Mouse (Mus musculus) T-helper 2 cell (primary cell): Measurements from ENCODE around the gene Lama4.

Source experiments
- in situ Hi-C: fragments of 300-600 bp; cut with MboI, MseI; formaldehyde crosslinking; loops from one replicate; pipeline ENCODE4 v1.15.1; 2025; ENCODE audit warnings: high pct_unique_total_duplicates

Lama4 gene

DNA sequence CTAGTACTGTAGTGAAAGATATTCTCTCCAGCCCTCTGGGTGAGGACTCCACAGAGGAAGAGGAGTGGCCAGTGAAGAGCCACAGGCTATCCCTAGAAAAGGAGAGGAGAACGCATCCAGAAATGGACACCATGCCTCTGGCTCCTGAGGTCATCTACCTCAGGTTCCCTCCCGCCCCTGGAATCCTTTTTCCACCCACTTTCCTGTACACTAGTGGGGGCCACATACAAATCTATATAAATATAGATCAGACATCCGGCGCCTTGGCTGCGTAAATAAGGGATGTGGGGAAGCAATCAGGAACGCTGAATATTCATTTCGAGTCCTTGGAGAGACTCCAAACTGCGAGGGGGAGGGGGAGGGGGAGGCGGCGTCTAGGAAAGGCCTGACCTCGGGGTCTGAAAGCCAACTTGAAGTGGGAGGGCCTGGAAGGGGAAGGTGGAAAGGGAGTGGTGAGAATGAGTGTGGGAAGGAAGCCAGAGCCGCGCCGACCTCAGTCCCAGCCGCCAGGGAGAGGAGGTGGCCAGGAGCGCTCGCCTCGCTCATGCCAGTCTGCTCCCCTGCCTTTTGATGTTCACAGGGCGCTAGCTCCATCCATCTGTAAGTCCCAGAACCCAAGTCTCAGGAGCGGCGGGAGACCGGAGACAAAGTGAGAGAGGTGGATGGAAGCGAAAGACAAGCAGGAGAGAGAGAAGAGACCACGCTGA is at the start of gene Lama4:
Lama4 (plus strand) TSS at position 441 of the 707 bp plus-strand sequence.
- in situ Hi-C loops, result no loop called here

DNA sequence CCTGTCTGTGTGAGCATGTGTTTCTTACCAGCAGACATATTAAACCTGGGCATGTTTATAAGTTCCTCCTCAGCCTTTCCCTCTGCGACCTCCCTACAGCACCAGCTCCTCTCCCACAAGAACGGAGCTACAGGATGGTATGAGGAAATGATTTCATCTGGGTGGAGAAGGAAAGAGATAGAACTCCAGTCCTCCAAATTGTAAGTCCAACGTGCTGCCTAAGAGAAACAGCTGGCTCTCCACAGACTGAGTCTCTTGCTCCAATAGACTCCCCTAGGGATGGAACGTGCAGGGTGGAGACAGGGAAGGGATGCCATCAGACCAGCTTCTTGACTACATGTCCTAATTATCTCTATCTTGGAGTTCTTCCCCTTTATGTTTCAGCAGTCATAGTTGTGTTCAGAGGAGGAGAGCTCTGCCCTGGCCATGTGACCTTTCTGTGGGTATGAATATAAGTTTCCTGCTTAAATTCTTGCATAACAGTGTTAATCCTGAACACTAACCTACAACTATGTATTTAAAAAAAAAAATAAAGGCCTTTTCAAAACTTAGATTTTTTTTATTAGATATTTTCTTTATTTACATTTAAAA is 49.2 kb upstream of the Lama4 start:
- in situ Hi-C loops, result loop anchor here (25.0 kb wide), 1 partner anchor 646 kb away; no protein-coding TSS in a partner anchor

DNA sequence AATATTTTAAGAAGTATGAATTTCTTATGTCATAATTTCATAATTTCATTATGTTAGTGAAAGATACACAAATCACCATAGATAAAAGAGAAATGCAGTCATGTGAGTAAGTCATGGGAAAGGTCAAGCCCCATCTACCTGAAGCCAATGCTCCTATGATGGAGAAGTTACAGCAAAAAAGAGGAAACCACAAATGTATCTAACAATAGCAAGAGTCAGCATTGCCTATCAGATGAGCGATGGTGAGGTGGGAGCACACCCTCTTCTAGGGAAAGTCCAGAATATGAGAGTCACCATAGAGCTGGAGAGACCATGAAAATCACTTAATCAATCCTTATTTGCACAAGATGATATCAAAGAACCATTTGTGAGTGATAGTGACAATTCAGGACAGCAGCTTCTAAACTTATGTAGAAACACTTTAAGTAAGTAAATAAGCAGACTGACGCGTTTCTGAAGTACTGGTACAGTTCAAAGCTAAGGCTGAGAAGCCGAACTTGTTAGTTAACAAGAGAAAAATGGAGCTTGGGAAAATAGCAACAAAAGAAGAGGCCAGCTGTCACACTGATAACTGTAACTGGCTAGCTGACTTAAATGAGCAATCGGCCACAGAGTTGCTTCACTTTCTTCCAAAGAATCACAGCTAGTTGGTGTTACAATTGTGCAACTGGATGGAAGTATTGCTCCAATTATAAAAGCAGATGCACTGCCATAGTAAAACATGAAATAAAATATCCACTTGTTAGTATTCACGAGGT is 36.2 kb upstream of the Lama4 start:
- in situ Hi-C loops, result no loop called here

DNA sequence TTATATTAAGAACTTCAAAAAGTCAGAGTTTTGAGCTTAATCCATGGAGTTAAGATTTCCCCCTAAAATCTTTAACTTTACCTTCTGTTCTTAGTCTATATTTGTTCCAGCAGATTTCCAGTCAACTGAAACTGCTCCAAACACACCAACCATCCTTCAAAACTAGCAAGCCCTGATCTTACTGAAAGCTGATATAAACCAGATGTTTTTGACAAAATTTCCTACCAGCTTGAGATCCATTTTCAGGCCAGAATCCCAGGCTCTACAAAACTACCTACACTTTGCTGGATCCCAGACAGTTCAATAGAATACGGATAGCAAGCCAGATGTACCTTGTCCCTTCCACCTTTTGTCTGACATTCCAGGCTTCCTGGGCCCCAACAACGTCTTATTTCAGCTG is 20.6 kb upstream of the Lama4 start:
- in situ Hi-C loops, result no loop called here

DNA sequence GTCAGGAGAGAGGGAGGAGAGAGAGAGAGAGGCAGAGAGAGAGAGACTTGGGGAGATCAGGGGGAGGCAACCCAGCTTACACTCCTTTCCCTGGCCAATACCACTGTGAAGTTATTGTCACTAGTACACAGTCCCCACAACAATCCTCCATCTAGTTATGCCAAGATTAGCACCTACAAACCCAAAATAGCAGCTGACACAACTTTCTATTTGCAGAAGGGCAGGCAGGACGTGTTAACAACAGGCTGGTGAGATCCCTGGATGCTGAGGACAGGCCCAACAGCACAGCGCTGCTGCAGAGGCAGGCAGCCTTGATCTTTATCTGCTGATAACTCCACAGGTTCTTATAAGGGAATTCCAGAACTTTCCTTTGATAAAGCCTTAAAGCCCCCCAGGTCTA is 3.4 kb upstream of the Lama4 start:
- in situ Hi-C loops, result no loop called here

DNA sequence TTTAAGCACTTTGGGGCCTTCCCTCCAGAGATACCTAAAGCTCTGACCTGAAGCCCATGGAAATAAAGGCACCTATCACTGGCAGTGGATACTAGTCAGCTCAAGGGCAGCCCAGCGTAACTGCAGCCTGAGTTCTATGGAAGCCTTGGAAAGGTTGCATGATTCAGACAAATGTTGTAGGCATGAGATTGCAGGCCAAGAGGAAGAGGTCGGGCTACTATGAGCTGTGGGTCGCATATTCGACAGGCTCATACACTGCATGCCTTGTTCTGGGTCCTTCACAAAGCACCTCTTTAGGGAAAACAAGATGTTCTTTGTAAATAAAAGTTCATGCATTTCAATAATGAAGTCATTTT is 618 bp upstream of the Lama4 start:
- in situ Hi-C loops, result no loop called here

DNA sequence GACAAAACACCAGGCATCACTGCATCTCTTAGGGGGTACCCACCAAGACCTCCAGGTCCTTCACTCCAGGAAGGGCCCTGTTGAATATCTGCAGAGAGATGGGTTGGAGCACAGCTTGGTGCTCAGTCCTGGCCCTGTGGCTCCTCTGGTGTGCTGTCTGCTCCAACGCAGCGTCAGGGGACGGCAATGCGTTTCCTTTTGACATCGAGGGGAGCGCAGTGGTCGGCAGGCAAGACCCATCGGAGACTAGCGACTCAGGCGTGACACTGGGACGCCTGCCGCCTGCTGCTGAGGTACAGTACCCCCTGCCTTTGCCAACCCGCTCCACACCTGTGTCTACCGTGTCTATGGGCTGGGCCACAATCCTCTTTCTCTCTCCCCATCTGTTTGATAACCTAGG is 542 bp downstream of the Lama4 start:
- in situ Hi-C loops, result no loop called here

DNA sequence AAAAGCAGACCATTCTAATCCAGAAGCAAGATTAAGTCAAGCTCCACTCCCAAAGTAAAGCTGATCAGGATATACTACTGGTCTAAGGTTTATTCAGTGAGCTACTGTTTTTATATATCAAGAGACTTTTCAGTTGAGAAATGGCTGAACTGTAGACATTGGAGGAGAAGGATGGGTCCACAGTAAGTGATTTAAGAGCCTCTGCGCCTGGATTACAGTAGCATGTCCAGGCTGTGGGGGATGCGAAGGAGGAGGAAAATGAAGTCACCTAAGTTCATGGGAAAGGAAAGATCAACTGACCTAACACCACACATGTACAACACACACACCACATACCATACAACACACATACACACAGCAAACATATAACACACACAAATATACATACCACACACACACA is 1.3 kb downstream of the Lama4 start:
- in situ Hi-C loops, result no loop called here

DNA sequence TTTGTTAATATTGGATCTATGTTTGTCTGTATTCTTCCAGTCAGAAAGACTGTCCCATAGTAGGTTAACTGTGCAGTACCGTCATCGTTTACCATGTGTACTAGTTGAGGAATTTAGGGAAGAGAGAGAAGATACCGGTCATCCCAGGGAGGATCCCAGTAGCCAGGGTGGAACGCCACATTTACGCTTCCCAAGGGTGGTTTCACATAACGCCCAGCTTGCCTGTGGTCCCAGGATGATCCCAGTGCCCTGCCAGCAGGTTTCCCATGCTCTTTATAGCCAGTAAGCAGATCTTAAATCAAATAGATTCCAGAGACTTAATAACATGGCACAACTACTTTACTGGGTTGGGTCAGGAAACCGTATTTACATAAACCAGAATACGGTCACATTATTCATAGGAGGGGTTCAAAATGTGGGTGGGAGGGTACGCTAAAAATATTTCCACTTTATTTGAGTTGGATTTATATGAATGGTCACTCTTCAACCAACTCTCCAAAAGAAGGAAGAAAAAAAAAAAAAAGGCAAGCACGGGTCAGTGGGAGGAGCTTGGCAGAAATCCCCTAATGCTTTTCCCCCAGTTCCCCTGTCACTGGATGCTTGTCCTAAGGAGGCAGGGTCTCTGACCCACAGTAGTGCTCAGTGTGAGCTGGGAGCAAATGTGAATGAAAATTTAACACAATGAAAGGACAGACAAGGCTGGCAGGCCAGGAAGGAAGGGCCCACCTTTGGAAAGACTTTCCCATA is 3.2 kb downstream of the Lama4 start:
- in situ Hi-C loops, result no loop called here

DNA sequence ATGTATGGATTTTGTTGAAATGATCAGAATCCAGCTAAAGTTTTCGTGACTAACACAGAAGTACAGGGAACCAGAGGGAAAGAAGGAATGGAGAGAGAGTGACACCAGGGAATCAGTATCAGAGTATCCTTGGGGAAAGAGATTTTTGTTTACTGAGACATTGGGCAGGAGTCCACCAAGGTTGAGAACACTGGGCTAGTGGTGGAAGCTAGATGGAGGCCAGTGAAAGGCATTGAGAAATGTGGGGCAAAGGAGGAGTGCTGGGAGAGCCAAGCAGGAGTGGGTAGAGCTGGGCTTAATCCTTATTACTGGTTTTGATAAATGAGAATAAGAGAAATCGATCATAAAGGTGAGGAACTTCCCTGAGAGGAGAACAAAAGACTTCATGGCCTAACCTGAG is 4.2 kb downstream of the Lama4 start:
- in situ Hi-C loops, result no loop called here

DNA sequence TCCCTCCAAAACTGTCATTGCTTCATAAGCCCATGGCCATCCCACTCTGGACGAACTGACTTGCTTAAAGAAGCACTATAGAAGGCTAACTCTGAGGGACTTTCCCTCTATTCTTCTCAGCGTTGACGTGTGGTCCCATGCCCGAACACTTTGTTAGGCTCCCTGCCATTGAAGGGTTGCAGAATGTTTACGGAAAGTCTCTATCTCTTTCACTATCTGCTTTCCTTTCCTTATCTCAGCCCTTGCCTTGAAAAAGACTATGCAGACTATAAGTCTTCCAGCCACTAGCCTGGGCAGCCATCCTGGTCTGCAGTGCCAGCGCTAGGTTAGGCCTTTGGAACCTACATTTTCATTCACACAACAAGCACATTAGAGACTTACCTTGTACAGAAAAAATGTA is 4.7 kb downstream of the Lama4 start:
- in situ Hi-C loops, result no loop called here

DNA sequence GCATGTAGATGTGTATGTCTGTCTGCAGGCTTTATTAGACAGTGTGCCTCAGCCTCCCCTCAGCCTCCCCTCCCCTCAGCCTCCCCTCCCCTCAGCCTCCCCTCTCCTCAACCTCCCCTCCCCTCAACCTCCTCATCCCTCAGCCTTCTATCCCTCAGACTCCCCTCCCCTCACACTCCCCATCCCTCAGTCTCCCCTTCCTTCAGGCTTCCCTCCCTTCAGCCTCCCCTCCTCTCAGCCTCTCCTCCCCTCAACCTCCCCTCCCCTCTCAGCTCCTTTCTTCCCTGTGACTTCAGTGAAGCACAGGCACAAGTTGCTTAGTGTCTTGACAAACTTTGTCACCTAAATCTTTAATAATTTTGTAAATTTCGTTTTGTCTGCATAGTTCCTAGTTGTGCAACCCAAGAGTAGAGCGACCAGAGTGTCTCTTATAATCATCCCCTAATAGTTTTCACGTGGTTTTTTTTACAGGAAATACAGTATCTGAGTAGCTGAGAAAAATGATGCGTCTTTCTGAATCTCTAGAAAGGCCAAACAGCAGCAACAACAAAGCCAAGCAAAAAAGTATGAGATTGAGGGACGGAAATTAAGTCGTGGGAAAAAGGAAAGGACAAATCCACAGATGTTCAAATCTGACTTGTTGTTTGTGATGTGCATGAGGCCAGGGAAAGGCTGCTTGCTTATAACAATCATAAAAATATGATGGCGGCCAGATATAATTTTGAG is 7.1 kb downstream of the Lama4 start:
- in situ Hi-C loops, result no loop called here

DNA sequence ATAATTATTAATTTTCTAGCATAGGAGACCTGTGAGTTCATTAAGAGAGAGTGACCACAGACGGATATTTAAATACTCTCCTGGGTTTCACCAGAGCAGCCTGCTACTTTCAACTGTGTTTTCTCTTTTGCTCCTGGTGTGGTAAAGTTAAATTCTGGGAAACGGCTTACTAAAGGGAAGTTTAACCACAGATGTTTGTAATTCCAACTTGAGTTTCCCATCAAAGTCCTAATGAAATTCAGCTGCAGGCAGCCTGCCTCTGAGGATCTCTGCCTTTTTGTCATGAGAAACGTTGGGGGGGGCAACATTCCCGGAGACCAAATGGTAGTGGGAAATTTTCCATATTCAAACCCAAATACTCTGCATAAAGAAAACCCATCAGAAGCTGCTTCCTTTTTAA is 7.7 kb downstream of the Lama4 start:
- in situ Hi-C loops, result no loop called here

DNA sequence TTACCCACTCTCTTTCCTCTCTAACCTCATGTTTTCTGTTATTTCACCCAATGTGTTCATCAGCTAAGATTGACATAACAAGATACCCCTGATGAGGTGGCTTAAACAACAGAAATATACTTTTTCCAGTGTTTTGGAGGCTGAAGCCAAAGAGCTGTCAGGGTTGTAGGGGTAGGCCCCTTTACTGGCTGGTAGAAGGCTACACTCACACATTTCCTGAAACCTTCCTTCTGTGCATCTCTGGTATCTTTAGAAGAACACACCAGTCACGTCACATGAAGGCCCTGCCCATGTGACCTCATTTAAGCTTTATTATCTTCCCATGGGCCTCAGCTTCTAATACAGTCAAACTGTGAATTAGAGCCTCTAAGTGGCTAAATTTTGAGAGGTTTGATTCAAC is 12.9 kb downstream of the Lama4 start:
- in situ Hi-C loops, result no loop called here

DNA sequence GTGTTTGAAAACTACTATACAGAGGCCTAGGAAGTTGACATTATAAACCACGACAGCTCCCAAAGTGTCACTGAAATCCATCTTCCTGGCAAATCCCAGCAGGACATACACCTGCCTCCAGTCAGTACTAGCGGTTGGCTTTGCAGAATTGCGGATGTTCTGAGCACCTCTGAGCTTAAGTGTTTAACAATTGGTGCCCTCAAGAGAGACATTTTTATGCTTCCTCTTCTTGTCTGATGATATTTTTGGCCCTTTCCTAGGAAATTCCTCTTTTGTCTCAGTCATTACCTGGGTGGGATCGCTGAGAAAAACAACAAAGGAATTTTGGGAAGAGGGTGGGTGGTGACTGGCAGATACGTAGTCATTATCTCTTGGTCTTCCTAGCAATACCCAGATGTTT is 14.4 kb downstream of the Lama4 start:
- in situ Hi-C loops, result no loop called here

DNA sequence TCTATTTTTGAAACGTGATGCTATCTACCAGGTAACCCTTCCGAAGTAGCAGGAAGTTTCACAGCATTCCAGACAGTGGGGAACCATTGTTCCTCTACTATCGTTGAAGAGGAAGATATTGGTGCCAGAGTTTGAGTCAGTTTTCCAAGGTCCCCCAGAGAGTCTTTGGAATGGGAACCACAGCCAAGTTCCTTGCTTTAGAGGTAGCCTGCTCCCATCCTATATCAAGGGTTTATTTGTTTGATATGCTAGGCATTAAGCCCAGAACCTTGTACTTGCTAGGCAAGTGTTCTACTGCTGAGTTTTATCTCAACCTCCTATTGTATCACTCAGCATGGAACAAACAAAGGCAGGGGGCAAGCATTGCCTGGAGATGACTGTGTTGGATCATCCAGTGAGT is 15.7 kb downstream of the Lama4 start:
- in situ Hi-C loops, result no loop called here

DNA sequence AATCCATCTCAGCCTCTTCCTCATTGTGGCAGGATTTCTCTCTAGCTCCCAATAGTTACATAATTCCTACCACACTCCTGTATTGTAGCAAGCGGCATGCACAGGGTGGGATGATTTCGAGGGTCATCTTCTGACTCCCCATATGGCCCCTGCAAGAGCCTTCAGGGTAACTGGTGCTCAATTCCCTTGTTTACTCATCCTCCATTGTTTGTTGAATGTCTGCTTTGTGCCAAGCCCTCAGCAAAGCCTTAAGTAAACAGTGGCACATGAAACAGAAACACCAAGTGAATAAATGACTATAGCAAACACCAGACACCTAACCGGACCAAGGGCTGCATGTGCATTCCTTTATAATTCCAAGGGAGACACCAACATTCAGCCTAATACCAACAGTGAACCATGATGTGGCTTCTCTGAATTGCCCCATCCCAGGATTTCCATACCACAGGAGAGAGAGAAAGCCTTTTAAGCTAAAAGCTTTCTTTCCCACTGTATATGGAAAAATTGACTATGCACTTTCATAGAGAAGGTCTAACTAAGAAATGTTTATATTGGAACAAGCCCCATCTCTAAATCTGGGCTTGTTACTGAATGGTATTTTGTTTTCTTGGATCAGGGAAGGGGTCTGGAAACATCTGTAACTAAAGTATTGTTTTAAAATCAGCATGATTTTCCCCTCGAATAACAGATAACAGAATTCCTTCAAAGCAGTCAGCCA is 19.2 kb downstream of the Lama4 start:
- in situ Hi-C loops, result no loop called here

DNA sequence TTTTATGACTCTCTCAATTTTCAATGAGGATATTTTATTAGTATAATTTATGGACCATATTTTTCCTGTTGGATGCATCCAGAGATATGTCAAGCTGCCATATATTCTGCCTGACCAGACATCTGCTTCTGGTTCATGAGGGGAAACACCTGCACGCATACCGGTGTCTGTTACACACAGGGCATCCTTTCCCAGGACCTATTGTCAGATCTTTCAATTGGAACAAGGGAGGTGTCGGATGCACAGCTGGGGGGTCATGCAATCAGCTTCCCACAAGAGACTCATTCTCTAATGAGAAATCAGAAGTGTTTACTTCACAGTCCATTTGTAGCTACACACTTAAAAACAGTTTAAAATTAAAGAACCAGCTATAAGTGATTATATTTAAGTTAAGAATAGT is 20.7 kb downstream of the Lama4 start:
- in situ Hi-C loops, result no loop called here

DNA sequence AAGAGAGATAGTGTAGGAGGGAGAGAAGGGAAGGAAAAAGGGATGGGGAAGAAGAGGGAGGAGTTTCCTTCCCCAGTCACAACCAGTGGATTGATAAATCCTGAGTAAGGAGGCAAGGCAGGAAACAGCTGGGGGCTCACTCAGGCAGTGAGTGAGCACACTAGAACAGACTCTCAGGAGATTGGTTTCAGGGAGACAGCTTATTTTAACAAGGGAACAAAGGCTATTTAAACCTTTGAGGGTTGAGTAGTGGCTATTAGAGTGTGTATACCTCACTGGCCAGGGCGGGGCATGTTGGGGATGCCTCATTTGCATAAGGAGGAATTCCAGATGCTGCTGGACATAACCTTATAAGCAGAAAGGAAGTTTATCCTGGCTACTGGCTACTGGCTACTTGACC is 27.5 kb downstream of the Lama4 start:
- in situ Hi-C loops, result no loop called here

DNA sequence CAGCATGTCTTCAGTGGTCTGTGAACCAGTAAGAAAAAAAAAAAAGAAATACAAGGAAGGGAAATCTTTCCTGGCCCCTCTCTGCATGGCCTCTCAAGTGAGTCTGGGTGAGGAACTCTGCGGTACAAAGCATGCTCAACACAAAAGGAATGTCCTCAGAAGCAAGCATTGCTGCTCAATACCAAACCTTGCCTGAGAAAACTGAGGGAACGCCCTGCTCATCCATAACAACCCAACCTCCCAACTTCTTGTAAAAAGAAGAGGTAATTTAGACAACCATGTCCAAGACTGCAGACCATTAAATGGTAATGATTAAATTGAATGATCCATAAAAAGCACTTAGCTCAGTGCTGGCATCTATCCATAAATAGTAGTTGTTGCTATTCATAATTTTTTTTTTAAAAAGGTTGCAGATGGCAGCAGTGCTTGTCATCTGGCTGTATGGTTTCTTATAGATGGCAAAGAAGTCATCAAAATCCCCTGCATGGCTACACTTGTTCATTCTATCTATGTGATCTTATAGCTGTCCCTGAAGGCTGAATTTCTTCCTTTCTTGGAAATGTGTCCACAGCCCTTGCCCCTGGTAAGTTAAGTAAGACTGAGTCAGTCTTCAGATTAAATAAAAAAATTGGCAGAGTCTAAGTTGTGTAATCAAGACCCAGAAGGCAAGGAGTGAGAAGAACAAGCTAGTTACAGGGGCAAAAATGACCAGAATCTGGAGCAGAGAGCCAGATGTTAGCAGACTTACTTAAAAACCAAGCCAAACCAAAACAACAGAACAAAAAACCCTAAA is 28.5 kb downstream of the Lama4 start:
- in situ Hi-C loops, result no loop called here
